Mouse (Mus musculus) mouse trophoblast stem cell (cell line): ENCODE results near the gene Gjc1.

Experiments used
- in situ Hi-C, 2 experiments: fragments of 300-500 bp; cut with MseI, MboI; formaldehyde crosslinking; loops; 2 replicates in 1 of 2; 3 replicates in 1 of 2; pipeline ENCODE4 v1.15.1; 2025

Gene Gjc1

DNA sequence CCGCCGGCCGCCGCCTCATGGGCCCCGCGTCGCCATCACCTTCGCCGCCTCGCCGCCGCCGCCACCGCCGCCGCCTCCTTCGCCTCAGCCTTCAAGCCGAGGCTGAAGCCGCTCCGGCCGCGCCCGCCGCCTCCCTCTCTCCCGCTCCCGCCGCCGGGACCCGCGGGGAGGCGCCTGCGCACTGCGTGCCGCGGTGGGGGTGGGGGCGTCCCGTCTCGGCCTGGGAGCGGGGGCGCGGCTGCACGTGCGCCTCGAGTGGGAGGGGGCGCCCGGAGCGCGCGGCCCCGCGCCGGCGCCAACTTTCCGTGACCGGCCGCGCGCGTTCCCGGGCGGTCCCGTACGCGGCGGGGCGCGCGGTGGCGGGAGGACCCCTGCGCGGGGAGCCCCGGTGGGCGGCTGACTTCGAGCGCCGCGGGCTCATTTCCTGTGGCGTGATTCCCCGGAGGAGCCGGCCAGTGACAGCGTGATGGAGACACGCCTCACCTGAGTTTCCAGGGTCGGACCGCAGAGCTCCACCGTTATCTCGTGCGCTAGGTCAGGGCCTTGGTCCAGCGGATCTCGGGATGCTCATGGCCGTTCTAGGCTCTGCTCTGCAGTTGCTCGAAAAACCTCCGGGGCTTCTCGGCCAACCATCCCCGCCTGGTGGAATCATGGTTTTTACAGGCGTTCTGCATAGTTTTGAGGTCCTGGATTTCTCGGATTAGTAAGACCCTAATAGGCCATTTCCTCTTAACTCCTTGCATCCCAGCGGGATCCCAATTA lies at the start of gene Gjc1:
Gene Gjc1 (minus strand): TSS at position 680 of the 762 bp plus-strand sequence.
- in situ Hi-C loops, result no loop called here

DNA sequence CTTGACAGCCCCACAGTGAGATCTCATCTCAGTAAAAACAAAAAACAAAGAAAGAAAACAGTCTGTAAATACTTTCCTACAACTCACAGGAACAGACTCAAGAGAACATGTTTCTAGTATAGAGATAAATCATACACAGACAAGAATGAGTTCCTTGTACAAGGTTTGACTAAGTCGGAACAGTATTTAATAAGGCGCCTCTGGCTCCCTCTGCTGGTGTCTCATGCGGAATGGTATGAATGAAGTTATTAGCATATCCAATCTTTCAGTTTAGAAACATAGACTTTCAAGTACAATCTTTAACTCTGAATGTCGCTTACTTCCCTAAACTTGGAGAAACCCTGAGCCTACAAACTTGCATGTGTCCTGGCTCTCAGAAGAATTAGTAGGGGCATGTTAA lies 44.8 kb upstream of the Gjc1 start:
- in situ Hi-C loops, result no loop called here

DNA sequence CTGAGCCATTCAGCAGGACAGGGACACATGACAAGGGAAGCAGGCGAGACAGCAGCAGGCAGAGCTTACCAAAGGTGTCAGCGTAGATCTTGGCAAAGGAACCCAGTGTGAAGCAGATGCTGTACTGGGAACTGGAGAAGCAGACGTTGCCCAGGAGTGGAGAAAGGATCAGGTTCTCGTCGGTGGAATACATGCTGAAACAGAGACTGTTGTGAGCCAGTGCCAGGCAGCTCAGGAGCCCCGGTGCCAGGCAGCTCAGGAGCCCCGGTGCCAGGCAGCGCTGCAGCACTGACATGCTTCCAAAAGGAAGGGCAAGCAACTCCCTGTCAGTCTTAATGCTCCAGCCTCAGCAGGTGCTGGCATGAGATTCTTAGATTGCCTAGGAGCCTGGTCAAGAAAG lies 40.4 kb upstream of the Gjc1 start:
- in situ Hi-C loops, result no loop called here

DNA sequence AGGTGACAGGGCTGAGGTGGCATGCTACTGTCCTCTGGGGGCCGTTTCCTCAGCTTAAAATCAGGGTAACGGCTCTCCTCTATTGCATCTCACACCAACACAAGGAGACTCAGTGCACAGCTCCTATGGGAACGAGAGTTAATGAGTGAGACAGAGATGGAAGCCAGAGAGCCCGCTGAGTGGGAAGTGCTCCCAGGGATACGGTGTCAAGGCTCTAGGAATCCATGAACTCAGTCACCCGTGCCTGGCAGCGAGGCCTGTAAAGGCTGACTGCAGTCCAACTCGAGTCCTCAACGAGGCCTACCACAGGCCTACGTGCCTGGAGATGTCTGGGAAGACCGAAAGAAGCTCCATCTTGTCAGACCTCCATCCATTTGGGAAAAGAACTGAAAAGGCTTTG lies 39.5 kb upstream of the Gjc1 start:
- in situ Hi-C loops, result no loop called here

DNA sequence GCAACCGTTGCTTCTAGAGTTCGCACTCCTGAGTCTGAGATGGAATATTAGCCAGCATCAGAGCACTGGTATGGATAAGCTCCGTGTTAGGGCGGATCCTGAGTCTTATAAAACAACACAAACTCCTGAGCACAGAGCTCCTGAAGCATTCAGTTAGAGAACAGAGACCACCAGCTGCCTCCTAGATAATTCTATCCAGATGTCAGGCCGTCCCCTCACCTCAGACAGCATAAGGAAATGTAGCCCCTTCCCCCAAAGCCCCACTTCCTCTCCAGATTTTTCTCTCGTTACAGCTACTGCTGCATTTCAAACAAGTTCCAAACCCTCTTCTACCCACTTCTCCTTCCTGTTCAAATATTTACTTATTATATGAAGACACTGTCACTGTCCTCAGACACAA lies 36.4 kb upstream of the Gjc1 start:
- in situ Hi-C loops, result no loop called here

DNA sequence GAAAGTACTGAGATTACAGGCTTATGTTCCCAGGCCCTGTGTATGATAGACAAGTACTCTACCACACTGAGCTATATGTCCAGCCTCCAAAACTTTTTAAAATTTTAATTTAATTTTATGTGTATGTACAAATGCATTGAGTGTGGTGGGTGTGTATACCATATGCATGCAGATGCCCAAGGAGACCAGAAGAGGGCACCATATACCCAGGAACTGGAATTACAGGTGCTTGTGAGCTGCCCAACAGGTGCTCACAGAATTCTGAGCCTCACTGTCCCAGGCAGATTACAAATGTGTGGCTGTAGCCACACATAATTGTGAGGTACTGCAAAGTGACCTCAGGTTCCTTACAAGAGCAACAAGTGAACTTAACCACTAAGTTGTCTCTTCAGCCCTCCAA lies 34.3 kb upstream of the Gjc1 start:
- in situ Hi-C loops, result no loop called here

DNA sequence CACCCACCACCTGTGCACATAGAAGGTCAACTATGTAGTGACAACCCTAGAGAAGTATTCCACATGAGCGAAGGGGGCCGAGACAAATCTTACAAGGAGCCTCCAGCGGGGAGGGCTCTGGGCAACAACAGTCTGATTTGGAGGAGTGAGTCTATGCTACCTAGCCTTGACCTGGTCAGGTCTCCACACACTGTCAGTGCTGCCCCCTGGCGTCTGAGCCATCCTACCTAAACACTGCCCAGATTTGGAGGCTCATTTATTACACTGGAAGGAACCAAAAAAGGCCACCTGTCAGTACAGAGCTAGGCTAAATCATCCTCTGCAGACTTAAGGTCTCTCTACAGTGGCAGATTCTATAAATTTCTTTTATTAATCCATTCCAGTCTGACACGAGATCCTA lies 32.4 kb upstream of the Gjc1 start:
- in situ Hi-C loops, result no loop called here

DNA sequence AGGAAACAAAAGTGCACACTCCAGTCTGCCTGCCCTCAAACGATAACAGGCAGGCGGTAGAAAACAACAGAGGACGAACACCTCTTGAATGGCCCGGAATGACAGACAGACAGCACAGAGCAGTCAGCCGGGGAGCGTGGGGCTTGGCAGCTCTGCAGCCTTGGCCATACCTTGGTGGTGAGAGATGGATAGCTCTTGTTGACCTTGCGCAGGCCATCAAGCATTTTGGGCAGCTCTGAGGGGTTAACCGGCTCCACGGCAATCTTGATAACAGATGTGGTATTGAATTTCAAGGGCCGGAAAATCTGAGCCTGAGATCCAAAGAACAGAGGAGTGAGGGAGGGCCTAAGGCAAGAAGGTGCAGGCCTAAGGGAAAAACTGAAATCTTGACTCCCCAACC lies 26.4 kb upstream of the Gjc1 start:
- in situ Hi-C loops, result loop anchor here in 1 of 2 experiments (5.0 kb wide), 1 partner anchor 74 kb away; no protein-coding TSS in a partner anchor

DNA sequence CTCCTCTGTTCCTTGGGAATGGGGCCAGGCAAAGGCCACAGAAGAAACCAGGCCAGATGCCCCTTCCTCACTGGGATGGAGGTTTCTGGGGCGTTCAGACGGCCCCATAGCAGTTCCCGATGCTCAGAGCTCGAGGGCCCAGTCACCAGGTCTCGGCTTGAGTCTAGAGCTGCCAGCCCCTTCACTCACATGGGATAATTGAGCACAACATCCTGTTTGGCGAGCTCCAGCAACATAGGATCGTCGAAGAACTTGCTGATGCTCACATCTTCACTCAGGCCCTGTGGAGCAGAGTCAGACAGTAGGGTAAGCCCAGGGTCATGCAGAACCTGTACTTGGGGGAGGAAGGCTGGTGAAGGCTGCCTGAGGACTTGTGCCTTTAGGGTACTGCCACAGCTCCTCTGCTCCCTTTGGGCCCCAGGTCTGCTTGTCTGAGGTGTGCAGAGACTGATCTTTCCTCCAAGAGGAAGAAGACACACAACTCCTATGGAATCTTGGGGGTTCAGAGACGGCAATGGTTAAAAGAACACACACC lies 19.2 kb upstream of the Gjc1 start:
- in situ Hi-C loops, result no loop called here

DNA sequence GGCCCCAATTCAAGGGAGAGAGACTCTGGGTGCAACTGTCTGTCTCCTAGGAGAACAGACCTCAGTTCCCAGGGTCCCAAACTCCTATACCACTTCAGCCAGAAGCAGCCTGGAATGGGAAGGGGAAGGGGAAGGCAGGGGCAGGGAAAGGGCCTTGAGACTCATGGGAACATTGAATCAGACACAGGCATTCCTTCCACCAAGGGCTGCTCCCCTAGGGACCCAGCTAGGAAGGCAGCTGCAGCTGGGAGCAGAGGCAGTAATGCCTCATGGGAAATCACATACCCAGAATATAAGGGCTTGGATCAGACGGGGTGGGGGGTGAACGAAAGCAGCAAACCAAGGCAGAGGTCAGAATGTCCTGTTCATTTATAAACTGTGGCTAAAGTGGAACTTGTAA lies 18.6 kb upstream of the Gjc1 start:
- in situ Hi-C loops, result no loop called here

DNA sequence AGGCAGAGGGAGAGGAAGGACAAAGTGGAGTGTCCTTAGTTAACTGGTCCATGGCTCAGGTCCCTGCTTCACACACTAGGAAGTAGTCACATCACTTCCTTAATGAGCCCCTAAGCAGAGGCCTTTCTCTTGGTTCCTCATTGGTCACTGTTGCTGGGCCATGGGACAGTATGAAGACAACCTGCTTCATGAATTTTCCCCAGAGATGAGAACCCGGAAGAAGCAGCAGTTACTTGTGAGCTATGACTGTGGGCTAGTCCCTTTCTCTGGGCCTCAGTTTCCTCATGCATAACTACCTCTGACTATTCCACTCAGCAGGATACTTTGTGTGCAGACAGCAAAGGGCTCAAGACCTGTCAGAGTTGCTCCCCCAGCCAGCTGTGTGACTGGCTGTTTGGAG lies 17.9 kb upstream of the Gjc1 start:
- in situ Hi-C loops, result no loop called here

DNA sequence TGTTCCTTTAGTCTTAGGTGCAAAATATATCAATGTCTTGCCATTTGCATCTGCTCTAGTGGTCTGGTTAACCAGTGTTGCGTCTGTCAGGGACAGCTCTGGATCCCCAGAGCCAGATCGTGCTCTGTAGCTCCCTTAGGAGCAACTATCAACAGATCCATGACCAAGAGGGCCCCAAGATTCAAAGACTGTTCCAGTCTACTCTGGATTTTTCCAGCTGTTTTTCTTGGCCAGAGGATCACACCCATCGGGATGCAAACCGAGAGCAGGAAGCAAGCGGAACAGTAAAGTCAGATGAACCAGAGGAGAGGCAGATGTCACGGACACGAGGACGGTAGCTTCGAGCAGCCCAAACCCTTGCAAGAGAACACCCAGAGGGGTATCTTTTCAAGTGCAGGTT lies 16.6 kb upstream of the Gjc1 start:
- in situ Hi-C loops, result no loop called here

DNA sequence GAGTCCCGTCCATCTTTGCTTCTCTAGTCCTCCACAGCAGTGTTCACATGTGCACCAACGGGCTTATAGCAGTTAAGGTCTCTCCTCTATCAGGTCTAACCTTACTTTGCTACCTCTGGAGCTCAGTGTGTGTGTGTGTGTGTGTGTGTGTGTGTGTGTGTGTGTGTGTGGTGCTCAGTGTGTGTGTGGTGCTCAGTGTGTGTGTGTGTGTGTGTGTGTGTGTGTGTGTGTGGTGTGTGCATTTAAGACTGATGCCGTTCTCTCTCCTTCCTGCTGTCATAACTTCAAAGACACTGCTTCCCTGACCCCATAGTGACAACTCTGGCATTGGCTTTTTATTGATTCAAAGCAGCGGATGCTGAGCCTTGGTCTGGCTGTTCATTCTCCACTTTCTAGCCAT lies 16.0 kb upstream of the Gjc1 start, which contains the start of gene Higd1b:
Gene Higd1b (plus strand): TSS at position 301 of the 400 bp plus-strand sequence.
- in situ Hi-C loops, result no loop called here

DNA sequence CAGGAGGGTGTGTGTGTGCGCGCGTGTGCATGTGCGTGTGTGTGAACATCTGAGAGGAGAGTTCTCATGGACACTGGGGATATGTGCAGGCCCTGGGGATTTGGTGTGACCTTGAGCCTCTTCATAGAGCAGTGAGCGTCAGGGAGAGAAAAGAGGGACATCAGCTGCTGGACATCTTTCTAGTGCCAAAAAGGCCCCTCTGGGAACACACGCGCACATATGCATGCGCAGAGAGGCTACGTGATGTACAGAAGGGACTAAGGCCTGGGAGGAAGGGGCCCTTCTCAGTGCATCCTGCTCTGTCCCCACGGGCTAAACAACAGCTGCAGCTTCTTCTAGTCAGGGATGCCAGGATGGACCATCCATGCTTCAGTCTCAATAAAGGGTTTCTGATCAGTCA lies 14.7 kb upstream of the Gjc1 start:
- in situ Hi-C loops, result no loop called here

DNA sequence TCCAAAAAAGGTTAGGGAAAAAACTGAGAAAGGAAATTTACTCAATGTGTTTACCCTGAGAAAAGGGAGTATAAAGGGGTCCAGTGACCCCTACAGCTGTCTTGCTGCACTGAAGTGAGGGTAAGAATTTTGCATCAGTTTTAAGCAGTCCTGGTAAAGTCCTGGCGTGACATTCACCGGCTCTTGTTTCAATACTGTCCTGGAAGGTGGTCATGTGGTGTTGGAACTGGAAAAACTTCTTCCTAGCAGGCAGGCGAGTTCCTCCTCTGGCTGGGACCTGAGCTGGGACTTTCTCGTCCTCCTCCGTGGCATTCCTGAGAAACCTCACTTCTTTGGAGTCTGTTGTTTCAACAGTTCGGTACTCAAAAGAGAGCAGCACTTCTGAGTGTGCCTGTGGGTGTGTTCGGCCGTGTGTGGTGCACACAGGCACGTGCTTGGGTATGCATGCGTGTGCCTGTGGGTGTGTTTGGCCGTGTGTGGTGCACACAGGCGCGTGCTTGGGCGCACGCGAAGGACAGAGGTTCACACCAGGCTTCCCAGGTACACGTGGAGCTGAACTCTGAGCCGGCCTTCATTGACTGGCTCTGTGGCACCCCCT lies 13.3 kb upstream of the Gjc1 start:
- in situ Hi-C loops, result no loop called here

DNA sequence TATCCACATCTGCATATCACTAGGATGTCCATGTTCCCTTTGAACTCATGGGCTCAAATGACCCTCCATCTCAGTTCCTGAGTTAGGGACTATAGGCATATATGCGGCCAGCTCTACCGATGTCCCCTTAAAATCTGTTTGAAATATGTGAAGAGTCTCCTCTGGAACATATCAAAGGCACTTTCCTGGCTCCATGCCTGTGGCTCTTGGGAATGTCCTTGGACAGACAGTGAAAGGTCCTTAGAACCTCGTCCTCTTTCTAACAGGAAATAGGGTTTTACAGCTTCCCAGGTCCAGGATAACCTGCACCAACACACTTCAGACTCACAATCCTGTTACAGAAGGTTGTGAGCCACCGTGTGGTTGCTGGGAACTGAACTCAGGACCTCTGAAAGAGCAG lies 10.8 kb upstream of the Gjc1 start:
- in situ Hi-C loops, result no loop called here

DNA sequence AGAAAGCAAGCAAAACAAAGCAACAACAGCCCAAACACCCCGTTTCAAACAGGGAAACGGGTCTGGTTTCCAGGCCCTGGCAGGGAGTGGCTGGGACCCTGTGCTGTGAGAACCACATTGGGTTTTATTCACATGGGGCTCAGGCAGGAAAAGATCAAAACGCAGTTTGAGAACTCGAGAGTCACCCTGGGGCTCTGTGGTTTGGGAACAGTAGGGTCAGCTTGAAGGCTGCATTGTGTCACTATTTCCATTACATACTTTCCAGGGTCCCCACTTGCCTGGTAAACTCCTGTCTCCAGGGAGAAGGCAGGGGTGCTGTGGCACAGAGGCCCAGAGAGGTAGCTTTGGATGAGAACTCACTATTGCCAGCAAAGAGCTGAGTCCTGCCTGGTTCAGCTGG lies 7.6 kb upstream of the Gjc1 start:
- in situ Hi-C loops, result no loop called here

DNA sequence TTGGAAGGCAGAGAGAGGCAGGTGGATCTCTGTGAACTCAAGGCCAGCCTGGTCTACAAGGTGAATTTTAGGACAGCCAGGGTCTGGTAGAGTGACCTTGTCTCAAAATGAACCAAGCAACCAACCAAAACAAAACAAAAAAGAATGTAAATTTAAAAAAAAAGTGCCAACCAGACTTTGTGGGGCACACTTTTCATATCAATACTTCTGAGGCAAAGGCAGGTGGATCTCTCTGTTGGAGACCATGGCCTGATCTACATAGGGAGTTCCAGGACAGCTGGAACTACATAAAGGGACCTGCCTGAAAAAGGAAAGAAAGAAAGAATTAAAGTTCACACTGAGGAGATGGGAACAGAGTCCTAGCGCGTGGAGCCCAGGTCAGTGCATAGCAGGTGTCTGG lies 7.0 kb upstream of the Gjc1 start:
- in situ Hi-C loops, result no loop called here

DNA sequence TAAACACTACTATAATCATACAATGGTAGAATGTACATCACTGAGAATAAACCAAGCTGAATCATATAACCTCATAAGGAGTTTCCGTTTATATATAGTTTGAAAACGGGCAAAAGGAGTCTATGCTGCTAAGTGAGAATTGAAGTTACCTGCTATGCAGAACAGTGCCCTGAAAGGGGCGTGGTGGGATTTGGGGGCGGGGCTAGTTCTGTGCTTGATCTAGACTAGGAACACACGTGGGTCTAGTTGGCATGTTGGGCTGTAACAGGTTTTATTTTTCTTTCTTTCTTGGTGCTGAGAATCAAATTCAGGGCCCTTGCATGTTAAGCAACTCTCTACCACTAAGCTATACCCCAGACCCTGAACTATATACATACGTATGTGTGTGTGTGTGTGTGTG lies 1.7 kb upstream of the Gjc1 start:
- in situ Hi-C loops, result no loop called here

DNA sequence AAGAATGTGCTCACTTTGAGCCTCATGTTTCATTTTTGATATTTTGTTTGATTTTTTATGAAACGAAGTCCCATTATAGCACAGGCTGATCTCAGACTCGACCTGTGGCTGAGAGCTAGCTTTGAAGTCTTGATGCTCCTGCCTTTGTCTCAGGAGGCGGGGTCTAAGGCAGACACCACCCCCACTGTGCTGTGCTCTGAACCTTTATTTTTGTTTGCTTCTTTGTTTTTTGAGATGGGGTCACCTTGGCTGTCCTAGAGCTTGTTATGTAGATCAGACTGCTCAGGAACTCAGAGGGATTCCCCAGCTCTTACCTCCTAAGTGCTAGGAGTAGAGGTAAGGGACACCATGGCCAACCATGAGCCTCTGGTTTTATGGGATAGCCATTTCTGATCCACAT lies 932 bp upstream of the Gjc1 start:
- in situ Hi-C loops, result no loop called here

DNA sequence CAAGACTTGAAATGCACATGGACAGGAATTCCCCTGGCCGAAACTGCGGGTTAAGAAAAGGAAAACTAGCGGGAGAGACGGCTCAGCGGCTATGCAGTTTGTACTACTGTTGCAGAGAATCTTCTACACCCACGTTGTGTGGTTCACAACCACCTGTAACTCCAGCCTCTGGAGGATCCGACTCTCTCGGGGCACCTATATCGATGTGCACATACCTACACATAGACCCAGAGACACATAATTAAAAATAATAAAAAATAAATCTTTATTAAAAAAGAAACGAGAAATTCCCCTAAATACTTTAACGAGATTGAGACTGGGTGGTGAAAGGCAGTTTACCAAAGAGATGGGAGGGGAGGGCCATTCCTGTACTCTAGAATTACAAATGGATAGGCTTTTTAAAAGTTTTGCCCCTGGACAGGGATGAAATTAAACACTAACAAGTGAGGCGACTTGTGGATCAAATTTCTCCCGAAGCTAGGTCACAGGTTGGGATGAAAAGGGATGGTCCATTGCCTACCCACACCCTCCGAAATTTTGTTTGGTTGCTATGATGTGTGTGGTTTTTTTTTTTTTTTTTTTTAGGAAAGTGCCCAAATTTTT lies 384 bp upstream of the Gjc1 start:
- in situ Hi-C loops, result no loop called here

DNA sequence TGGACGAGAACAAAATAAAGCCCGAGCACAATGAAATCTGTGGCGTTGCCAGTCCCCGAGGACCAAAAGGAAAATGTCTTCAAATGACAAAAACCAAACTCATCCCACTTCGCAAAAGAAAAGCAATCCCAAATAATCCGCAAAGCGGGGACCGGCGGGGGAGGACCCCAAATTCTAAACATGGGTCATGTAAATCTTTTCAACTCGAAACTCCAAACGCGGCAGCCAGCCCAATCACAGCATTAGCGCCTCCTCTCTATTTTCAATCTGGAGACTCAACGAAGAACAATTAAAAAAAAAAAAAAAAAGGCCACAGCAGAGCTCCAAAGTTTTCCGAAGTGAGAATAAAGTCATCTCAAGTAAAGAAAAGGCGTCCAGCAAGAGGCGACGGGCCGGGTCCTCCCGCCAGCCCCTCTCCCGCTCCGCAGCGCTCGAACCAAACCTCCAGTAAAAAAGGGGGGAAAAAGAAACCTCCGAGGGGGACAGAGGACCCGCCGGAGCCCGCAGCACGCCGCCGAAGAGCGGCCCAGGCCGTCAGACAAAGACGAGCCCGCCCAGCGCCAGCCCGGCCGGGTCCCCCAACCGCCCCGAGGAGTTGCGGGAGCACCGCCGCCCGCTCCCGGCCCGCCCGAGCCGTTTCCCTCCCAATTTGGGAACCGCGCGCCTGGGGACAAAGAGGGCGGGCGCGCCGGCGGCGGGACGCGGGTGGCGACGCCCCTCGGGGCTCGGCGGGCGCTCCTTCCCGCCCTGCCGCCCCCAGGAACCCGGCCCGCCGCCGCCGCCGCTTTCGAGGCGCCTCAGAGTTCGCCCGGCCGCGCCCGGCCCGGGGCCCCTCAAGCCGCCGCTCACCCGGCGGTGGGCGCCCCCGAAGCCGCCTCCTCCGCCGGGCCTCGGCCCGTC lies 1.1 kb downstream of the Gjc1 start:
- in situ Hi-C loops, result no loop called here
